Mouse (Mus musculus): Measurements from ENCODE around the gene Ube4a. TPM values are rescaled to one million over a fixed set of nuclear protein-coding genes. Genes with fewer than 3 reads are reported as not detected.

The Ube4a gene
- total RNA-seq, 2 experiments from 2014 or later, result 41.2 to 43.0 TPM

Other genes with a start within 250 kb of the Ube4a start
- gene Phldb1, start 230.4 kb downstream of the Ube4a start, total RNA-seq (2021), result 100 to 1,000 TPM; 104 to 123 TPM
- gene Arcn1, start 197.8 kb downstream of the Ube4a start, total RNA-seq (2021), result 100 to 1,000 TPM; 124 to 142 TPM
- gene Ift46, start 197.7 kb downstream of the Ube4a start, total RNA-seq (2021), result 10 to 100 TPM; 65.9 to 69.5 TPM
- gene Tmem25, start 166.3 kb downstream of the Ube4a start, total RNA-seq (2021), result 1 to 10 TPM; 8.0 to 9.6 TPM
- gene Ttc36, start 162.5 kb downstream of the Ube4a start, total RNA-seq (2021), result 1 to 10 TPM in 1 of 2 experiments, under 1 TPM in 1; 0.86 to 2.2 TPM
- gene Kmt2a, start 84.3 kb downstream of the Ube4a start, total RNA-seq (2021), result 10 to 100 TPM; 27.6 to 31.5 TPM
- 100 to 1,000 TPM; 631 to 643 TPM for gene Atp5l, start 44.9 kb downstream of the Ube4a start, total RNA-seq (2021)
- gene Cd3g, start 14.8 kb upstream of the Ube4a start, total RNA-seq (2021), result under 1 TPM in 1 of 2 experiments, not detected in 1; 0.88 TPM
- under 1 TPM in 1 of 2 experiments, not detected in 1; 0.42 TPM for gene Cd3d, start 16.2 kb upstream of the Ube4a start, total RNA-seq (2021)
- gene Cd3e, start 44.0 kb upstream of the Ube4a start, total RNA-seq (2021), result 1 to 10 TPM in 1 of 2 experiments, under 1 TPM in 1; 0.39 to 1.1 TPM
- gene Mpzl2, start 74.2 kb upstream of the Ube4a start, total RNA-seq (2021), result under 1 TPM in 1 of 2 experiments, not detected in 1; 0.31 TPM
- 1 to 10 TPM in 1 of 2 experiments, under 1 TPM in 1; 0.93 to 1.3 TPM for gene Mpzl3, start 89.6 kb upstream of the Ube4a start, total RNA-seq (2021)
- under 1 TPM; 0.54 to 0.57 TPM for gene Jaml, start 113.6 kb upstream of the Ube4a start, total RNA-seq (2021)
- 1 to 10 TPM; 1.9 to 2.0 TPM for gene Scn2b, start 152.2 kb upstream of the Ube4a start, total RNA-seq (2021)
- 10 to 100 TPM; 23.5 to 26.0 TPM for gene Scn4b, start 172.8 kb upstream of the Ube4a start, total RNA-seq (2021)
- gene BC049352, start 216.4 kb upstream of the Ube4a start, total RNA-seq (2021), result under 1 TPM in 1 of 2 experiments, not detected in 1; 0.21 TPM
- not detected for gene Tmprss4, start 238.5 kb upstream of the Ube4a start, total RNA-seq (2021)